Mouse (Mus musculus) hindbrain, embryonic 16.5 days (tissue): ENCODE results near the gene Taok1. TPM values are rescaled to one million over a fixed set of nuclear protein-coding genes. Genes with fewer than 3 reads are reported as not detected.
"Not testable (repeated sequence)": the region's sequence is repeated elsewhere in the genome, so short reads cannot be mapped to it uniquely, and the experiment has no call there.

Source experiments
- ATAC-seq: fragments of 200-750 bp; cut with Nextera tagmentation; 2 replicates; pipeline ENCODE4 v1.8.0; 2017; ENCODE audit warnings: moderate TSS enrichment, moderate library complexity
- H3K27ac ChIP-seq: fragments of 300-500 bp; sonication (generic); 2 replicates; pipeline ENCODE4 v1.5.1; 2014; ENCODE audit warnings: low read depth, mild to moderate bottlenecking, control low read depth, low read length, moderate library complexity
- H3K27me3 ChIP-seq: fragments of 300-500 bp; sonication (generic); replicated peaks from 2 replicates; pipeline ENCODE4 v1.6.1; 2014; ENCODE audit warnings: low read length; ENCODE audit not compliant: control insufficient read depth, insufficient read depth
- H3K36me3 ChIP-seq: fragments of 300-500 bp; sonication (generic); 2 replicates; pipeline ENCODE4 v1.6.1; 2014; ENCODE audit warnings: mild to moderate bottlenecking, low read length, moderate library complexity, mixed read lengths; ENCODE audit not compliant: control insufficient read depth, insufficient read depth
- H3K4me1 ChIP-seq: fragments of 300-500 bp; sonication (generic); 2 replicates; pipeline ENCODE4 v1.6.1; 2014; ENCODE audit warnings: low read depth, low read length; ENCODE audit not compliant: control insufficient read depth, insufficient read depth
- H3K4me2 ChIP-seq: fragments of 300-500 bp; sonication (generic); 2 replicates; pipeline ENCODE4 v1.6.1; 2014; ENCODE audit warnings: mild to moderate bottlenecking, low read length, control low read depth, moderate library complexity
- H3K4me3 ChIP-seq: fragments of 300-500 bp; sonication (generic); 2 replicates; pipeline ENCODE4 v1.5.1; 2014; ENCODE audit warnings: mild to moderate bottlenecking, low read length, control low read depth, moderate library complexity
- H3K9ac ChIP-seq: fragments of 300-500 bp; sonication (generic); 2 replicates; pipeline ENCODE4 v1.6.1; 2014; ENCODE audit warnings: low read depth, mild to moderate bottlenecking, control low read depth, low read length, moderate library complexity
- H3K9me3 ChIP-seq: fragments of 300-500 bp; sonication (generic); 2 replicates; pipeline ENCODE4 v1.6.1; 2014; ENCODE audit warnings: mild to moderate bottlenecking, low read length, moderate library complexity; ENCODE audit not compliant: control insufficient read depth
- WGBS: fragments of 180-500 bp; shearing (Covaris S2); extraction: QIAGEN DNeasy Blood & Tissue Kit; methylation state at CpG from one replicate; pipeline ENCODE4 v1.1.7; 2014; 5-methylcytosine and 5-hydroxymethylcytosine counted together
- polyA plus RNA-seq: library from polyadenylated mRNA; unstranded; fragments of >200 nt; fragmentation: Nextera tagmentation; extraction: Ambion mirVana; gene quantifications from 2 replicates; pipeline ENCODE4 v1.2.1, GENCODE M21; 2015

Taok1 gene
- polyA plus RNA-seq, 1 experiment from 2014 or later: 18.7 TPM

DNA sequence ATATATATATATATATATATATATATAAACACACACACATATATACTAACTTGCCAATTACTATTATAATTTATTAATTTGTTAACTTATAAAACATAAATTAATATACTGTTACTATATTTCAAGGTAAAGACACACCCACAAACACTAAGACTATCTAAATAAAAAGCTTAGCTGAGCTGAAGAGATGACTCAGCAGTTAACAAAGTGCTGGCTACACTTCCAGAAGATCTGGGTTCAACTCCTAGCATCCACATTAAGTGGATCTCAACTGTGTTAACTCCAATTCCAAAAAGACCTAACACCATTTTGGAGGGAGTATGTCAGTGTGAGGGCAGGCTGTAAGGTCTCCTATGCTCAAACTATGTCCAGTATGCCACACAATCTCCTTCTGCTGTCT is 10.3 kb downstream of the Taok1 start:
- no peak overlapping the region for H3K9ac ChIP-seq
- no peak overlapping the region for H3K4me3 ChIP-seq
- no peak for ATAC-seq
- no peaks in the 10 kb centered on the region for H3K9me3 ChIP-seq
- no peak overlapping the region for H3K27ac ChIP-seq
- H3K36me3 ChIP-seq: no peaks in the 10 kb centered on the region
- no peak overlapping the region for H3K4me2 ChIP-seq
- H3K27me3 ChIP-seq: no peaks in the 10 kb centered on the region
- H3K4me1 ChIP-seq: peaks cover under 1% of the 10 kb centered on the region; the same call in 1 of the 2 replicates

DNA sequence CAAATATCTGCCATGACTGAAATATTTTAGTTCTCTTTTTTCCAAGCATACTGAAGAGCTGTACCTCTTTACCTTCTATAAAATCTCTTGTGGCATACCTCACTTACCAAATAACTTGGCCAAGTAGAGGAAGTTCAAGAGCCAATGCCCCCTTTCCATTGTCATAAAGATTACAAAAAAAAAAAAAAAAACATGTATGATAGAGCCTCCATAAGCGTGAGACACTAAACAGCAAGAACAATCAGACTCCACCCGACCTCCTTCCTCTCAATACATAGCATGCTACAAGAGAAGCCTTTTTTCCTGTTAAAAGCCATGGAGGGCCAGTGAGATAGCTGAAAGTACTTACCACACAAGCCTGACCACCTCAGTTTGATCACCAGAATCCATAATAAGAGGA is 16.2 kb downstream of the Taok1 start:
- no peaks in the 10 kb centered on the region for H3K27me3 ChIP-seq
- H3K27ac ChIP-seq: no peak overlapping the region
- H3K4me1 ChIP-seq: no peaks in the 10 kb centered on the region
- no peaks in the 10 kb centered on the region for H3K36me3 ChIP-seq
- no peak overlapping the region for H3K4me2 ChIP-seq
- 91% methylated on average over 2 of the region's 2 CpGs for WGBS
- no peaks in the 10 kb centered on the region for H3K9me3 ChIP-seq
- no peak for ATAC-seq
- H3K4me3 ChIP-seq: no peak overlapping the region
- no peak overlapping the region for H3K9ac ChIP-seq

DNA sequence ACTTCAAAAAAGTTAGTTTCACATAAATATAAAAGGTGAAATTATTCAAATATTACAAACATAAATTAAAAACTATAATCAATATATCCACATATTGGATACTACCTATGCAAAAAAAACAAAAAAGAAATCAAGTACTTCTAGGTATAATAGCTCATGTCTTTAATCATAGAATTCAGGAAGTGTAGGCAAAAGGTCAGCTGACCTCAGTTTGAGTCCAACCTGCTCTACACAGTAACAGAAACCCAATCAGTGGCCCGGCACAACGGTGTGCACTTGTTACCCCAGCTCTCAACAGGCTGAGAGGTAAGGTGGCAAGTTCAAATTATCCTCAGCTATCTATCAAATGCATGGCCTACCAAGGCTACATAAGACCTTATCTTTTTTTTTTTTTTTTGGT is 16.8 kb downstream of the Taok1 start:
- Histone ChIP-seq H3K27me3 (no peaks in the 10 kb centered on the region), H3K27ac (no peak overlapping the region), H3K9me3 (no peaks in the 10 kb centered on the region), H3K4me1 (no peaks in the 10 kb centered on the region), H3K9ac (no peak overlapping the region), H3K4me3 (no peak overlapping the region), H3K4me2 (no peak overlapping the region), H3K36me3 (no peaks in the 10 kb centered on the region)
- ATAC-seq: no peak
- WGBS: 96% methylated on average over 2 of the region's 2 CpGs

DNA sequence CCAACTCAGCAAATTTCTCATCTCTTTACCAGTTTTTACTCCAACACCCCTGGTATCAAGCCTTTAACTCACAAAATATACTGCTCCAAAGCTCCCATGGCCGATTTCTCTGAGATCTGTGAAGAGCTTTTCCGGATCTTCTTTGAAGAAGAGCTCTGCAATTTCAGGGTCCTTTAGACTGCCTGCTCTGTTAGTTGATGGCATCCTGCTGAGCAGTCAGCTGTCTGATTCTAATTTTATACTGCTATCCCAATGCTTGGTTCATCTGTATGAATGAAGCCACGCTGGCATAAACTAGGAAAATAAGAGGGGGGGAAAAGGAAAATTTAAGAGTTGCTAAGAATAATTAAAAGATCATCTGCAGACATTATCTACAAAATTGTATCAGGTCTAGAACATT is 22.4 kb downstream of the Taok1 start:
- Histone ChIP-seq H3K9ac (no peak overlapping the region), H3K4me3 (no peak overlapping the region), H3K36me3 (peaks cover 14% of the 10 kb centered on the region), H3K27me3 (no peaks in the 10 kb centered on the region), H3K27ac (no peak overlapping the region), H3K4me1 (no peaks in the 10 kb centered on the region), H3K4me2 (no peak overlapping the region), H3K9me3 (no peaks in the 10 kb centered on the region)
- ATAC-seq: no peak
- WGBS: 66% methylated on average over 3 of the region's 3 CpGs

DNA sequence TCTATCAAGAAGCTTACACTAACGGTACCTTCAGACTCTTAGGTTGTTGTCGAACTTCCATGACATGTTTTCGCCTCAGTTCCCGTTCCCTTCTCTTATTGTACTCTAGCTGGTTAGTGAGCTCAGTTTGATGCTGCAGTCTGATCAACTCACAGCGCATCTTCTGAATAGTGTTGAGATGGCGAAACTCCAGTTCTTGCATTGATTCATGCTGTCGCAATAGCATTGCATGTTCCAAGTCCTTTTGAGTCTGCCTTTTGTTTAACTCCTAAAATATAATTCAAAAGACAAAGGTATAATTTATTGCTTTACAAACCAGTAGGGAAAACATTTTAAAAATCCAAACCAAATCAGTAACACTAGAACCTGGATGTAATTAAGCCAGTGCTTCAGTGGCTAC is 62.4 kb downstream of the Taok1 start:
- whole genome bisulfite sequencing: 94% methylated on average over 7 of the region's 7 CpGs
- H3K36me3 ChIP-seq: peaks cover 35% of the 10 kb centered on the region
- no peaks in the 10 kb centered on the region for H3K27me3 ChIP-seq
- no peak overlapping the region for H3K4me3 ChIP-seq
- ATAC-seq: no peak
- no peak overlapping the region for H3K4me2 ChIP-seq
- no peak overlapping the region for H3K27ac ChIP-seq
- H3K9ac ChIP-seq: no peak overlapping the region
- no peaks in the 10 kb centered on the region for H3K4me1 ChIP-seq
- H3K9me3 ChIP-seq: no peaks in the 10 kb centered on the region

DNA sequence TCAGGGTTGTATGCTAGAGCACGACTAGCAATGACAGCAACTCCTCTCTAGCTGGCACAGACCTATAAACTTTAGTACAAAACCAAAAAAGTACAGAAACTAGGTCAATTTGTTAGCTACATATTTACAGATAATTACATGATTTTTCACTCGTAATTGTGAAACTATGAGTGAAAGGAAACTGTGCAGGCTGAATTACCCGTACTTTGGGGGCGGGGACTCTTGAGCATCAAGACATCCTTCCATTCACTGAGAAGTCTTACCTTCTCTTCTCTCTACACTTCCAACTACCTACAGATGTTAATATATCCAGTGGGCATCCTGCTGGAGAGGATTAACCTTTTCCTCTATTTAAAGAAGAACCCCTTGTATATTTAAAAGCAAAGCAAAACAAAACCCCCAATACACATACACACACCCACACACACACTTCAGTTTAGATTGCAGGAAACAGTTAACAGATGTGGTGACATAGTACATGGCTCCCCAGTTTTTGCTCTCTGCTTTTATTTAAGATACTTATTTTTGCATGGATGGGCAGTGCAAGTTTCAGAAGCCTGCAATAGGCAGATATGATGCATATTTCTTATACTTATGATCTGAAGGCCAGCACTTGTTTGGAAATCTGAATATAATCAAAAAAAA is 75.3 kb downstream of the Taok1 start:
- peaks cover 8% of the 10 kb centered on the region for H3K36me3 ChIP-seq
- H3K4me2 ChIP-seq: no peak overlapping the region
- no peaks in the 10 kb centered on the region for H3K9me3 ChIP-seq
- no peaks in the 10 kb centered on the region for H3K27me3 ChIP-seq
- H3K4me1 ChIP-seq: no peaks in the 10 kb centered on the region
- no peak overlapping the region for H3K9ac ChIP-seq
- H3K27ac ChIP-seq: no peak overlapping the region
- no peak overlapping the region for H3K4me3 ChIP-seq
- 92% methylated on average over 4 of the region's 4 CpGs for WGBS
- no peak for ATAC-seq

DNA sequence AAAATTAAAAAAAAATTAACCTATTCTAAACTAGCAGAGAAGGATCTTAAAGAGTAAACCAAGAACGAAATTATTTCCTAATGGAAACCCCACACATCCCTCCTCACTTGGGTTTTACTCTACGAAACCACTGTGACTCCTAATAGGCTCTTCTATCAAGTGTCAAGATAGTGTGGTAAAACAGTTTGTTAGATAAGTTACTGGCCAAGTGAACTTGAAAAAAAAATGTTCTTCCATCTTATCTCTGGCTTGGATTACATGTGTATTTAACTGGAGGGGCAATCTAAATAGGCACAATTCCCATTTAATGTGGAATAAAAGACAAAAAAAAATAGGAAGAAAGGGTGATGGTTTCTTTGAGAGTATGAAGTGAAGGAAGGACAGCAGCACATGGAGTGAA is 76.8 kb downstream of the Taok1 start:
- H3K4me2 ChIP-seq: no peak overlapping the region
- H3K27ac ChIP-seq: no peak overlapping the region
- H3K9me3 ChIP-seq: no peaks in the 10 kb centered on the region
- no peaks in the 10 kb centered on the region for H3K36me3 ChIP-seq
- 88% methylated on average over 2 of the region's 2 CpGs for WGBS
- no peak overlapping the region for H3K9ac ChIP-seq
- no peak overlapping the region for H3K4me3 ChIP-seq
- H3K27me3 ChIP-seq: no peaks in the 10 kb centered on the region
- no peak for ATAC-seq
- no peaks in the 10 kb centered on the region for H3K4me1 ChIP-seq

DNA sequence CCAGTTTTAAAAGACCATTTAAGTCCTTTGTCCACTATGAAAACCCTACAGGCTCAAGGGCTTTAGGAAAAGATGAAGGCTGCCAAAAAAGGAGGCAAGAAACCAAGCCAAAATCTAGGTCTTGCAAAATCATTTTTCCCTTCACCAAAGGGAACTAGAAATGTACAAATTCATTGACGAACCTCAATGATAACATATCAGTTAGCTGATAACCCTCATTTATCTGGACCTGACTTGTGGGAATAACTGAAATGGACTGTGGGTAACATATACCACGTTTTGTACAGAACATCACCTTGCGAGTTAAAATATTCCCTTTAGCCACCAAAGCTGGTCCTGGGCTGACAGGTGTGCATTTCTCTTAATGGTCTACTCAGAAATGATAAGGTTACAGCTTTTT is 78.0 kb downstream of the Taok1 start:
- Histone ChIP-seq H3K36me3 (no peaks in the 10 kb centered on the region), H3K9ac (no peak overlapping the region), H3K9me3 (no peaks in the 10 kb centered on the region), H3K4me2 (no peak overlapping the region), H3K27me3 (no peaks in the 10 kb centered on the region), H3K4me3 (no peak overlapping the region), H3K27ac (no peak overlapping the region), H3K4me1 (no peaks in the 10 kb centered on the region)
- WGBS: 89% methylated on average over 3 of the region's 3 CpGs
- ATAC-seq: no peak

DNA sequence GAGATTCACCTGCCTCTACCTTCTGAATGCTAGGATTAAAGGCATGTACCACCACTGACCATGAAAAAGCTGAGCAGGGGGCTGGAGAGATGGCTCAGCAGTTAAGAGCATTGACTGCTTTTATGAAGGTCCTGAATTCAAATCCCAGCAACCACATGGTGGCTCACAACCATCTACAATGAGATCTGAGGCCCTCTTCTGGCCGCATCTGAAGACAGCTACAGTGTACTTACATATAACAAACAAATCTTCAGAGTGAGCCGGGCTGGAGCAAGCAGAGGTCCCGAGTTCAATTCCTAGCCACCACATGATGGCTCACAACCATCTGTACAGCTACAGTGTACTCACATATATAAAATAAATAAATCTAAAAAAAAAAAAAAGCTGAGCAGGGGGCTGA is 79.2 kb downstream of the Taok1 start:
- H3K4me2 ChIP-seq, H3K9ac ChIP-seq, H3K27me3 ChIP-seq, H3K27ac ChIP-seq, H3K9me3 ChIP-seq, ATAC-seq, H3K4me3 ChIP-seq, H3K36me3 ChIP-seq, H3K4me1 ChIP-seq: not testable (repeated sequence)
- WGBS: 90% methylated on average over 3 of the region's 3 CpGs
